Mouse (Mus musculus): ENCODE results near the gene Gm37240. TPM values are rescaled to one million over a fixed set of nuclear protein-coding genes. Genes with fewer than 3 reads are reported as not detected.
A peak's percentile ranks its signal among the peaks of the same experiment; 100 is the strongest.
"Not testable (repeated sequence)": the region's sequence is repeated elsewhere in the genome, so short reads cannot be mapped to it uniquely, and the experiment has no call there.

Gm37240 gene
- total RNA-seq, 1 experiment from 2014 or later, result not detected

DNA sequence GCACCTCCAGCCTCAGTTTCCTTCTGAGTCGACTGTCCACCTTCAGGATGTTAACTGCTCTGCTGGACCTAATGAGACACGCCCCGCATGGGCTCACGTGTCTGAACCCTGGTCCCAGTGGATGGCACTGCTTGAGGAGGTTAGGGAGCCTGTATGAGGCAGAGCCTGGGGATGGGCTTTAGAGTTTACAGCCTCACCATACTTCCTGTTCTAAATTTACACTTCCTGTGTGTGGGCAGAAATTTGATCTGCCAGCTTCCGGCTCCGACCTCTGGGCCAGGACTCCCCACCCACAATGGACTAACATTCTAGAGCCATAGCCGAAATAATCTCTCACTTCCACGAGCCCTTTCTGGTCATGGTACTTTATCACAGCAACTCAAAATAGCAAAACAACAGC, 1340.1 kb downstream of the Gm37240 start:
- ATAC-seq (replicated peaks; ENCODE audit: insufficient number of reproducible peaks, low FRiP score, low TSS enrichment, poor library complexity, severe bottlenecking), result peak; percentile 76

GRCm38 (mm10) chr3:84542450-84542849, 1344.9 kb downstream of the Gm37240 start:
- ATAC-seq (replicated peaks; ENCODE audit: insufficient number of reproducible peaks, low FRiP score, low TSS enrichment, poor library complexity, severe bottlenecking), result not testable (repeated sequence)

- ATAC-seq (replicated peaks; ENCODE audit: insufficient number of reproducible peaks, low FRiP score, low TSS enrichment, poor library complexity, severe bottlenecking), result no peak
These were observed 1345.4 kb downstream of the Gm37240 start for GRCm38 (mm10) chr3:84541881-84542280.

DNA sequence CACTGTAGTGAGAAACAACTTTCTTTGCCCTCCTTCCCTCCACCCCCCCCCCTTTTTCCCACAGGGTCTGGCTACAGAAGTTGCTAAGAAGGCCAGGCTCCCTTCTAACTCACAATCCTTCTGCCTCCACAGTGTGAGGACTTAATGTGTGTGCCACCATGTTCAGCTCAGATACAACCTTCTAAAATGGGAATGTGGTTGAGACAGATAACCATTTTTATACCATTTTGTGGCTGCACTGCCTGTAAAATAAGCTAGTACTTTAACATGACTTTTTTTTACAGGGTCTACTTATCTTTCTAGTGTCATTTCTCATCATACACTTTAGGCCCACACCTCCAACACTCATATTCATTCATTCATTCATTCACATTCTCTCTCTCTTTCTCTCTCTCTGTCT, 1346.7 kb downstream of the Gm37240 start:
- no peak for ATAC-seq (replicated peaks; ENCODE audit: insufficient number of reproducible peaks, low FRiP score, low TSS enrichment, poor library complexity, severe bottlenecking)

- ATAC-seq (replicated peaks; ENCODE audit: insufficient number of reproducible peaks, low FRiP score, low TSS enrichment, poor library complexity, severe bottlenecking), result no peak
These were observed 1350.3 kb downstream of the Gm37240 start for GRCm38 (mm10) chr3:84536987-84537386.

DNA sequence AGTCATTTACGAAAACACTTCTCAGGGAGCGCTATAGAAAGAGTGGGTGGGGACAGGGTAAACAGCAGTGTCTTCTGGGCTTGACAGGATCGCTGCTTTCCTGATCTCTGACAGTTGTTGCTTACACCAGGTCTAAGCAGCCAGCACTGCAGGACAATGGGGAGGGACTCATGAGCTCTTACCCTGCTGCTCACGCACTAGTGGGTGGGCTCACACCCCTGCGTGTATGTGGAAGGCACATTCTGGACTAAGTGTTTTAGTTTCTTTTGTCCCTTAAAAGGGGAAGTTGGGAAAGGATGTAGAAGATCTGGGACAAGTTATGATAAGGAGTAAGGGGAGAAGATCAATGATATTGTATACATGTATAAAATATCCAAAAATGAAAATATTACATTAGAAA, 1354.1 kb downstream of the Gm37240 start:
- ATAC-seq (replicated peaks; ENCODE audit: insufficient number of reproducible peaks, low FRiP score, low TSS enrichment, poor library complexity, severe bottlenecking), result no peak

GRCm38 (mm10) chr3:84529021-84529420, 1358.3 kb downstream of the Gm37240 start:
- no peak for ATAC-seq (replicated peaks; ENCODE audit: insufficient number of reproducible peaks, low FRiP score, low TSS enrichment, poor library complexity, severe bottlenecking)

GRCm38 (mm10) chr3:84524952-84525351, 1362.4 kb downstream of the Gm37240 start:
- ATAC-seq (replicated peaks; ENCODE audit: insufficient number of reproducible peaks, low FRiP score, low TSS enrichment, poor library complexity, severe bottlenecking), result no peak

- no peak for ATAC-seq (replicated peaks; ENCODE audit: insufficient number of reproducible peaks, low FRiP score, low TSS enrichment, poor library complexity, severe bottlenecking)
These were observed 1371.2 kb downstream of the Gm37240 start for GRCm38 (mm10) chr3:84516163-84516562.

- ATAC-seq (replicated peaks; ENCODE audit: insufficient number of reproducible peaks, low FRiP score, low TSS enrichment, poor library complexity, severe bottlenecking), result no peak
These were observed 1374.4 kb downstream of the Gm37240 start for GRCm38 (mm10) chr3:84512774-84513515.

DNA sequence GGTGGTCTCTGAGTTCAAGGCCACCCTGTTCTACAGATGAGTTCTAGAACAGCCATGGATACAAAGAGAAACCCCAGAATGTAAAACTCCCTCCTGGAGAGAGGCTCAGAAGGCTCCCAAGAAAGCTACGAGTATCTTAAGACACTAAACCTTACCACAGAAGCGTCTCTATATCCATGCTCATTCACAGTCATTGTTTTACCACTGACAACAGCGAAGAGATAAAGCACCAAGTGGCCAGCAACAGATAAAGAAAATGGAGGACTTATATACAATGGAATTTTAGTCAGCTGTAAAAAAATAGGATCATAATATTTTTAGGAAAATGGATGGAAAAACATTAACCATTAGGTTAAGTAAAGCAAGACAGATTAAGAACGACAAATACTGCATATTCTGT, 1382.1 kb downstream of the Gm37240 start:
- no peak for ATAC-seq (replicated peaks; ENCODE audit: insufficient number of reproducible peaks, low FRiP score, low TSS enrichment, poor library complexity, severe bottlenecking)

GRCm38 (mm10) chr3:84504291-84504690, 1383.0 kb downstream of the Gm37240 start:
- ATAC-seq (replicated peaks; ENCODE audit: insufficient number of reproducible peaks, low FRiP score, low TSS enrichment, poor library complexity, severe bottlenecking), result peak; percentile 88

DNA sequence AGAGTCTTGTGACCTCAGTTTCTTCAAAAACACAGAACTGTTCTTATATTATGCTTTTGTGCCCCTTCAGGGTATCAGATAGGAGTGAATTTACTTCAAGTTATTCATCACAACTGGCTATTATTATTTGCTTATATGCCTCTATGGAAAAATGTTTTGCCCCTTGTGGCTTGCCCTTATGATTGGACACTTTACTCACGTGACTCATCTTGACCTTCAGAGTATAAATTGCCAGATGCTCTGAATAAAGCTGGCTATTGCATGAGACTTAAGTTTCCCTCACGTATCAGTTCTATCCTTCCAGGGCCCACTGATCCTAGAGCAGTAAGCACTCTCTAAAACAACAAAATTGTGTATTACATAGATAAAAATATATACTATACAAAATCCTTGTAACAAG, 1385.2 kb downstream of the Gm37240 start:
- no peak for ATAC-seq (replicated peaks; ENCODE audit: insufficient number of reproducible peaks, low FRiP score, low TSS enrichment, poor library complexity, severe bottlenecking)

DNA sequence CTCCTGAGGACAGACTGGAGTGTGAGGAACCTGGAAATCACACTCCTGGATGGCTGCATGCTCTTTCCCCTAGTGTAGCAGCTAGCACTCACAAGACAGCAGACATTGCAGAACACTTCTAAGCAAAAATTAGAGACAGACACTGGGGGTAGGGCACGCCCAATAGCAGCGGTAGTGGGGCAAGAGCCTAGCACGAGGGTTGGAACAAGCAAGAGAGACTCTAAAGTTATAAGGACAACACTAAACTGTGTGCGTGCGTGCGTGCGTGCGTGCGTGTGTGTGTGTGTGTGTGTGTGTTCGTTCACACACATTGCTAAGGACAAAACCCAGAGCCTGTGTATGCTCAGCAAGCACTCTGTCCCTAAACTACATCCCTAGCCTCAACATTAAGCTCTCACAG, 1386.8 kb downstream of the Gm37240 start:
- no peak for ATAC-seq (replicated peaks; ENCODE audit: insufficient number of reproducible peaks, low FRiP score, low TSS enrichment, poor library complexity, severe bottlenecking)

DNA sequence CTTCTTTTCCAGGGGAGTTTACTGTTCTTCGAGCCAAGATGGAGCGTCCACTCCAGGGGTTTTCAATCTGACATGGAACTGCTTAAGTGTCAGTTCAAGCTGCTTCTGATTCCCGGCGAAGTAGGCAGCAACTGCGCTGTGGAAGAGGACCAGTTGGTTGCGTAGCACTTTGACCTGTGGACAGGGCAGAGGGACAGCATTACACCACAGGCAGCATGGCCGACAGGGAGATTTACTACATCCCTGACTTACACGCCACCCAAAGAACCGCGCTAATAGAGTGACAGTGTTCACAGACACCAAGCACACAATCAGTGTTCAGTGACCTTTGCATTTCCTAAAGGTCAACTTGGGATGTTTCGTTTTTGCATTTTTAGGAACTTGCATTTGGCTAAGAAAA, 1389.6 kb downstream of the Gm37240 start:
- ATAC-seq (replicated peaks; ENCODE audit: insufficient number of reproducible peaks, low FRiP score, low TSS enrichment, poor library complexity, severe bottlenecking), result no peak

DNA sequence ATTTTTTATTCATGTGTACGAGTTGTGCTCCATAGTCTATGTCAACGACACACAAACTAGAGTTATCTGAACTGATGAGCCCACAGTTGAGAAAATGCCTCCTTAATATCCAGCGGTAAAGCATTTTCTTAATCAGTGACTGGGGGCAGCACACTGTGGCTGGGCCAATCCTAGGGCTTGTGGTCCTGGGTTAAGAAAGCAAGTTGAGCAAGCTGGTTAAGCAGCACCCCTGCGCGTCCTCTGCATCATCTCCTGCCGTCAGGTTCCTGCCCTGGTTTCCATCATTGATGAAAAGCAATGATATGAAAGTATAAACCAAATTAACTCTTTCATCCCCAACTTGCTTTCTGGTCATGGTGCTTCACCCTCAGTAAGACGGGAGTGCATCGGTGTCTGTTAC, 1394.7 kb downstream of the Gm37240 start:
- no peak for ATAC-seq (replicated peaks; ENCODE audit: insufficient number of reproducible peaks, low FRiP score, low TSS enrichment, poor library complexity, severe bottlenecking)

DNA sequence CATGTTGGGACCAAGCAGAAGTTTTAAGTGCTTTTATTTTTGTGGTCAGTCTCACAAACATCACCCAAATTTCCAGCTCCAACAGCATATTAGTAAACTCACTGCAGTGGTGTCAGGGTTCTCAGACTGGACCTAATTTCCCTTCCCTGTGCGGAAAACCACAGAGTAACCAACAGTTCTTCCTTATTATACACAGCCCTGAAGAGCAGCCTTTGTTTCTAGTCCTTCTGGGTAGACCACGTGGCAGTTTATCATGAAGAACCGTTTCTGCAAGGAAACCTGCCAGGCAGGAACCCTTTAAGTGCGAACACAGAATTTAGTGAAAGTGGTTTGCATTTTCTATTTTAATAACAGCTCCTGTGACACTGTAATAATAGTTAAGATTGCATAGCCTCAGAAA, 1395.2 kb downstream of the Gm37240 start:
- no peak for ATAC-seq (replicated peaks; ENCODE audit: insufficient number of reproducible peaks, low FRiP score, low TSS enrichment, poor library complexity, severe bottlenecking)

GRCm38 (mm10) chr3:84488716-84489115, 1398.6 kb downstream of the Gm37240 start:
- no peak for ATAC-seq (replicated peaks; ENCODE audit: insufficient number of reproducible peaks, low FRiP score, low TSS enrichment, poor library complexity, severe bottlenecking)

GRCm38 (mm10) chr3:84484891-84485290, 1402.4 kb downstream of the Gm37240 start:
- no peak for ATAC-seq (replicated peaks; ENCODE audit: insufficient number of reproducible peaks, low FRiP score, low TSS enrichment, poor library complexity, severe bottlenecking)

- no peak for ATAC-seq (replicated peaks; ENCODE audit: insufficient number of reproducible peaks, low FRiP score, low TSS enrichment, poor library complexity, severe bottlenecking)
These were observed 1403.0 kb downstream of the Gm37240 start for GRCm38 (mm10) chr3:84484333-84484732.

DNA sequence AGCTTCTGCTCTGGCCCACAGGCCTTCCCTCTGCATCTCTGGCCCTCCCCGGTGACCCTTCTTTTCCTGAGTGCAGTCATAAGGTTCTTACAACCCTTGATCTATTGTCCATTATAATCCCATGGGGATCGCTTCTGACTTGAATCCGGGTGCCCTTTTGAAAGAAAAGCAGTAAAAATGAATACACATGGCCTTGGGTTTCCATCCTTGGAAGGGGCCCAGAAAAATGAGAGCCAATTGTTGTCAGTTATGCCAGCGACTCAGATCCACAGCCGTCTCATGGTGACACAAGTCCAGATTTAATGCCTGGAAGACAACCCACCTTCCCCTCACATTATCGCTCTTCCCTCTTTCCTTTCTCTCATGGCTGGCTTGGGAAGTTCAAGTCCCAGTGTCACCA, 1405.2 kb downstream of the Gm37240 start:
- ATAC-seq (replicated peaks; ENCODE audit: insufficient number of reproducible peaks, low FRiP score, low TSS enrichment, poor library complexity, severe bottlenecking), result no peak

Data from monocyte, adult 5-6 weeks (primary cell).